Mouse (Mus musculus): ENCODE measurements around the gene B4galt1. TPM values are rescaled to one million over a fixed set of nuclear protein-coding genes. Genes with fewer than 3 reads are reported as not detected.

B4galt1 gene
- polyA plus RNA-seq, 1 experiment from 2014 or later: 34.6 TPM

- DNase-seq (ENCODE audit: low spot score): no peak
- Histone ChIP-seq H3K9me3 (ENCODE audit: control insufficient read depth, low read length) (no peaks in the 10 kb centered on the region), H3K4me1 (ENCODE audit: control insufficient read depth, insufficient read depth, low read length) (no peaks in the 10 kb centered on the region), H3K36me3 (ENCODE audit: control insufficient read depth, insufficient read depth, low read length) (no peaks in the 10 kb centered on the region), H3K27me3 (ENCODE audit: control insufficient read depth, insufficient read depth, low read length) (no peaks in the 10 kb centered on the region), H3K4me3 (ENCODE audit: low read depth, low read length) (no peak overlapping the region), H3K27ac (replicated peaks; ENCODE audit: low read depth, low read length) (no peak overlapping the region), H3K4me2 (ENCODE audit: low read depth, severe bottlenecking) (no peak overlapping the region), H3K9ac (ENCODE audit: low read length) (no peak overlapping the region)
- 56% methylated on average over 5 of the region's 5 CpGs for WGBS
- no peak for ATAC-seq (ENCODE audit: insufficient number of reproducible peaks, low FRiP score, low TSS enrichment, low read depth)
These were observed 93.9 kb downstream of the B4galt1 start for GRCm38 (mm10) chr4:40759876-40760275.

GRCm38 (mm10) chr4:40757780-40758420 lies 95.9 kb downstream of the B4galt1 start, which contains the start of gene Smu1:
Gene Smu1 (minus strand): TSS chr4:40757923.
- DNase-seq (ENCODE audit: low spot score): peak; percentile 99
- H3K9ac ChIP-seq (ENCODE audit: low read length): peak within 1 kb of the TSS; percentile 89
- peaks cover 5% of the 10 kb centered on the region; the same call in 1 of the 2 replicates for H3K36me3 ChIP-seq (ENCODE audit: control insufficient read depth, insufficient read depth, low read length)
- H3K27me3 ChIP-seq (ENCODE audit: control insufficient read depth, insufficient read depth, low read length): no peaks in the 10 kb centered on the region
- ATAC-seq (ENCODE audit: insufficient number of reproducible peaks, low FRiP score, low TSS enrichment, low read depth): peak; percentile 98
- H3K4me1 ChIP-seq (ENCODE audit: control insufficient read depth, insufficient read depth, low read length): no peaks in the 10 kb centered on the region
- H3K4me2 ChIP-seq (ENCODE audit: low read depth, severe bottlenecking): peak within 1 kb of the TSS; percentile 71
- 2% methylated on average over 40 of the region's 40 CpGs for WGBS
- peak within 1 kb of the TSS; percentile 100 for H3K4me3 ChIP-seq (ENCODE audit: low read depth, low read length)
- H3K27ac ChIP-seq (replicated peaks; ENCODE audit: low read depth, low read length): no peak within 1 kb of the TSS
- no peaks in the 10 kb centered on the region for H3K9me3 ChIP-seq (ENCODE audit: control insufficient read depth, low read length)

GRCm38 (mm10) chr4:40757157-40757779 lies 96.5 kb downstream of the B4galt1 start:
- DNase-seq (ENCODE audit: low spot score) (no peak), ATAC-seq (ENCODE audit: insufficient number of reproducible peaks, low FRiP score, low TSS enrichment, low read depth) (peak; percentile 76)
- Histone ChIP-seq H3K9ac (ENCODE audit: low read length) (peak overlapping the region; percentile 89), H3K4me1 (ENCODE audit: control insufficient read depth, insufficient read depth, low read length) (no peaks in the 10 kb centered on the region), H3K4me2 (ENCODE audit: low read depth, severe bottlenecking) (peak overlapping the region; percentile 71), H3K9me3 (ENCODE audit: control insufficient read depth, low read length) (no peaks in the 10 kb centered on the region), H3K4me3 (ENCODE audit: low read depth, low read length) (peak overlapping the region; percentile 100), H3K27ac (replicated peaks; ENCODE audit: low read depth, low read length) (no peak overlapping the region), H3K27me3 (ENCODE audit: control insufficient read depth, insufficient read depth, low read length) (no peaks in the 10 kb centered on the region), H3K36me3 (ENCODE audit: control insufficient read depth, insufficient read depth, low read length) (peaks cover 5% of the 10 kb centered on the region; the same call in 1 of the 2 replicates)
- WGBS: under 1% methylated on average over 37 of the region's 39 CpGs

Small RNAs within 50 kb of the gene (microRNA-seq; reads per million reads assigned to microRNA genes)
- gene Gm24112 (not detected), gene Gm25931 (not detected), gene Mir5123 (not detected)

Other genes with a start within 250 kb of the B4galt1 start
- 34.4 and 35.4 TPM in 2 replicates for gene Aptx, start 150.8 kb downstream of the B4galt1 start, polyA plus RNA-seq (2014; fragmentation: Nextera tagmentation; extraction: Ambion mirVana)
- gene Dnaja1, start 131.9 kb downstream of the B4galt1 start, polyA plus RNA-seq (2014; fragmentation: Nextera tagmentation; extraction: Ambion mirVana): 583 and 614 TPM in 2 replicates
- 183 and 185 TPM in 2 replicates for gene Smu1, start 96.1 kb downstream of the B4galt1 start, polyA plus RNA-seq (2014; fragmentation: Nextera tagmentation; extraction: Ambion mirVana)
- gene Spink4, start 66.0 kb upstream of the B4galt1 start, polyA plus RNA-seq (2014; fragmentation: Nextera tagmentation; extraction: Ambion mirVana): not detected in 2 replicates
- 254 and 256 TPM in 2 replicates for gene Bag1, start 94.3 kb upstream of the B4galt1 start, polyA plus RNA-seq (2014; fragmentation: Nextera tagmentation; extraction: Ambion mirVana)
- gene Chmp5, start 94.4 kb upstream of the B4galt1 start, polyA plus RNA-seq (2014; fragmentation: Nextera tagmentation; extraction: Ambion mirVana): 110 and 115 TPM in 2 replicates
- gene Nfx1, start 116.9 kb upstream of the B4galt1 start, polyA plus RNA-seq (2014; fragmentation: Nextera tagmentation; extraction: Ambion mirVana): 99.6 and 111 TPM in 2 replicates
- gene Aqp7, start 194.1 kb upstream of the B4galt1 start, polyA plus RNA-seq (2014; fragmentation: Nextera tagmentation; extraction: Ambion mirVana): not detected in 2 replicates
- 1.2 and 1.6 TPM in 2 replicates for gene Aqp3, start 244.2 kb upstream of the B4galt1 start, polyA plus RNA-seq (2014; fragmentation: Nextera tagmentation; extraction: Ambion mirVana)